Mouse (Mus musculus): ENCODE data around the gene Tigd3. TPM values are rescaled to one million over a fixed set of nuclear protein-coding genes. Genes with fewer than 3 reads are reported as not detected.

Gene Tigd3
- polyA plus RNA-seq (2012; fragmentation: generic; extraction: Trizol): 0.31 TPM

DNA sequence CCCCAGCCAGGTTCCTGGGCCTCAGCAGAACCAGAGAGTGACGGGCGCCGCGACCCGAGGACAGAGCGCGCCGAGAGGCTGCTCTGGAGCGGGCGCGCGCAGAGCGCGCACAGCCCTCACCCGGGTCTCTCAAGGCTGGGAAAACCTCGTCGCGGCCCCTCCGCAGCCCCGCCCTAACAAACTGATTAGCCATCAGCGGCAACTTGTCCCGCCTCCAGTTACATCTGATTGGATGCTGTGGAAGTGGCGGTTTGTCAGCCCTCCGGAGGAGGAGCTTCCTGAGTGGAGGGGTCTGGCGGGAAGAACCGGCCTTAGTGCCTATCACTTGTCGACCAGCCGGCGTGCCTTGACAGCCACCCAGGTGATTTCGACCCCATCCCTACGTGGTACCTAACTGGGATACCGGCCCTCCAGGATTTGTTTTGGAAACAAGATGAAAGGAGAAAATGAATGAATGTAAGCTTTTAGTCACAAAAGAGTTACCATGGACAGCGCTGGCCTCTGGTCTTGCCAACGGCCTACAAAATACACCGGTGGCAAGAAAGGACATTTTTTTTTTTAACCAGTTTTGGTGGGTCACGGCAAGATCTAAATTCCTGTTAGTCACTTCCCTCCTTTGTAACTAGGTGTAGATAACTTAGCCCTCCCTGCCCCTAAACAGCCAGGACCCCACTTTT lies at the start of gene Tigd3:
Tigd3 (minus strand) TSS at position 148 of the 677 bp plus-strand sequence.
- peak within 1 kb of the TSS; percentile 64 for H3K4me2 ChIP-seq (ENCODE audit: low read depth)

DNA sequence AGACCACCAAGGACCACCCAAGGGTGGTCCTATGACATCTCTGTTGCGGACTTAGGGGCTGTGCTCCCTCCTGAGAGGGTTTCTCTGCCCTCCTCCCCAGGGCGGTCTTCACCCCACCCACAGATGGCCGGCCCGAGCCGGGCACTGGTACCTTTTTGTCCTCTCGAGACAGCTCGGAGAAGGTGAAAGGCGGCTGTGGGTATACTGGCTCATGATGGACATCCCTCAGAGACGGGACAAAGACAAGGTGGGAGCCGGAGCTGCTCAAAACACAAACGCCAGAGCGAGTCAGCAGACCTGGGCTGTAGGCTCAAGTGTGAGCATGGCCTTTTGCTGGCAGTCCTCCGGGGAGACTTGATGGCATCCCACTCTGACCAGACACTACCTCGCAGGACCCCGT lies 49.5 kb upstream of the Tigd3 start:
- TF ChIP-seq E2F4 (IDR thresholded peaks at IDR 0.05; ENCODE audit: insufficient read depth): no peak
- TF ChIP-seq POLR2AphosphoS2 (IDR thresholded peaks at IDR 0.05; ENCODE audit: insufficient read length, low read depth): no peak
- TF ChIP-seq REST (IDR thresholded peaks at IDR 0.05; ENCODE audit: insufficient read depth, insufficient read length): no peak
- no peak for TF ChIP-seq TCF12 (IDR thresholded peaks at IDR 0.05; ENCODE audit: insufficient read depth, poor library complexity, severe bottlenecking)
- TF ChIP-seq MAX (IDR thresholded peaks at IDR 0.05; ENCODE audit: low read depth): no peak
- TF ChIP-seq TCF3 (IDR thresholded peaks at IDR 0.05; ENCODE audit: insufficient read length, low read depth): no peak
- TF ChIP-seq POLR2A (IDR thresholded peaks at IDR 0.05; ENCODE audit: insufficient read length, low read depth): no peak
- TF ChIP-seq USF1 (IDR thresholded peaks at IDR 0.05; ENCODE audit: low read depth): no peak
- no peak for TF ChIP-seq MYOG (IDR thresholded peaks at IDR 0.05; ENCODE audit: control insufficient read depth in 1 of 3, insufficient read depth in 1 of 3, insufficient read length in 2 of 3, low read depth in 2 of 3)
- TF ChIP-seq CEBPB (IDR thresholded peaks at IDR 0.05; ENCODE audit: insufficient read depth, poor library complexity, severe bottlenecking): no peak
- TF ChIP-seq MYOD1 (IDR thresholded peaks at IDR 0.05; ENCODE audit: control insufficient read depth in 1 of 3, insufficient read length in 2 of 3, low read depth in 2 of 3): no peak
- no peak for TF ChIP-seq SRF (IDR thresholded peaks at IDR 0.05; ENCODE audit: control insufficient read depth, insufficient read length, low read depth)
- H3K36me3 ChIP-seq (ENCODE audit: control insufficient read depth, insufficient read depth): no peaks in the 10 kb centered on the region
- no peak overlapping the region for H3K4me2 ChIP-seq (ENCODE audit: low read depth)
- no peaks in the 10 kb centered on the region for H3K27me3 ChIP-seq (ENCODE audit: control insufficient read depth, insufficient read depth, insufficient read length)
- H3K79me2 ChIP-seq (ENCODE audit: control insufficient read depth, insufficient read depth): no peaks in the 10 kb centered on the region
- H3K4me3 ChIP-seq: no peak overlapping the region
- H3ac ChIP-seq (ENCODE audit: control insufficient read depth, insufficient read length): no peak overlapping the region

More for the DNA sequence above, at the start of gene Tigd3:
- Histone ChIP-seq H3K4me3 (peak within 1 kb of the TSS; percentile 9), H3ac (ENCODE audit: control insufficient read depth, insufficient read length) (no peak within 1 kb of the TSS), H3K79me2 (ENCODE audit: control insufficient read depth, insufficient read depth) (no peaks in the 10 kb centered on the region), H3K36me3 (ENCODE audit: control insufficient read depth, insufficient read depth) (peaks cover 26% of the 10 kb centered on the region), H3K27me3 (ENCODE audit: control insufficient read depth, insufficient read depth, insufficient read length) (no peaks in the 10 kb centered on the region)
- TF ChIP-seq POLR2AphosphoS2 (IDR thresholded peaks at IDR 0.05; ENCODE audit: insufficient read length, low read depth): peak; percentile 81
- peak; percentile 55 for TF ChIP-seq REST (IDR thresholded peaks at IDR 0.05; ENCODE audit: insufficient read depth, insufficient read length)
- TF ChIP-seq E2F4 (IDR thresholded peaks at IDR 0.05; ENCODE audit: insufficient read depth): peak; percentile 37
- no peak for TF ChIP-seq MYOD1 (IDR thresholded peaks at IDR 0.05; ENCODE audit: control insufficient read depth in 1 of 3, insufficient read length in 2 of 3, low read depth in 2 of 3)
- TF ChIP-seq POLR2A (IDR thresholded peaks at IDR 0.05; ENCODE audit: insufficient read length, low read depth): peak; percentile 41
- TF ChIP-seq TCF3 (IDR thresholded peaks at IDR 0.05; ENCODE audit: insufficient read length, low read depth): no peak
- no peak for TF ChIP-seq TCF12 (IDR thresholded peaks at IDR 0.05; ENCODE audit: insufficient read depth, poor library complexity, severe bottlenecking)
- TF ChIP-seq USF1 (IDR thresholded peaks at IDR 0.05; ENCODE audit: low read depth): no peak

DNA sequence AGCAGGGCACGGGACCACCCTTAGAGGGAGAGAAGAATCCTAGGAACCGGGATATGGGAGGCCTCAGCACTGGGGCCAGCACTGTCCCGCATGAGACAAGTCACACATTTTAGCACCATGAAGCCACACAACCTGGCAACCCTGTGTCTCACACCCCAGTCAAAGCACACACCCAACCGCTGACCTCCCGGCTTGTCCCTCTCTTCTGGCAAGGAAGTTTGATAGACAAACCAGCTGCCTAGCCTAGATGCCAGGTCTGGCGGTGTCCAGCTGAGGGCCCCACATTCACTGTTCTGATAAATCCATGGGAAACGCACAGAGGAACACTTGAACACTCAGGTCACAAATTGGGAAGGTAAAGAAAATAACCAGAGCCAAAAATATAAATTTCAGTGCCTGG lies 48.6 kb upstream of the Tigd3 start:
- Histone ChIP-seq H3K27me3 (ENCODE audit: control insufficient read depth, insufficient read depth, insufficient read length) (no peaks in the 10 kb centered on the region), H3K4me2 (ENCODE audit: low read depth) (peak overlapping the region; percentile 12), H3K79me2 (ENCODE audit: control insufficient read depth, insufficient read depth) (no peaks in the 10 kb centered on the region), H3K4me3 (no peak overlapping the region), H3K36me3 (ENCODE audit: control insufficient read depth, insufficient read depth) (no peaks in the 10 kb centered on the region), H3ac (ENCODE audit: control insufficient read depth, insufficient read length) (no peak overlapping the region)
- no peak for TF ChIP-seq REST (IDR thresholded peaks at IDR 0.05; ENCODE audit: insufficient read depth, insufficient read length)
- TF ChIP-seq E2F4 (IDR thresholded peaks at IDR 0.05; ENCODE audit: insufficient read depth): no peak
- TF ChIP-seq POLR2AphosphoS2 (IDR thresholded peaks at IDR 0.05; ENCODE audit: insufficient read length, low read depth): no peak
- TF ChIP-seq MAX (IDR thresholded peaks at IDR 0.05; ENCODE audit: low read depth): no peak
- TF ChIP-seq MYOD1 (IDR thresholded peaks at IDR 0.05; ENCODE audit: control insufficient read depth in 1 of 3, insufficient read length in 2 of 3, low read depth in 2 of 3): peak; percentile 56 to 88 (median 80)
- no peak for TF ChIP-seq TCF12 (IDR thresholded peaks at IDR 0.05; ENCODE audit: insufficient read depth, poor library complexity, severe bottlenecking)
- peak; percentile 16 for TF ChIP-seq TCF3 (IDR thresholded peaks at IDR 0.05; ENCODE audit: insufficient read length, low read depth)
- peak in 2 of 3 experiments; percentile 38 to 70 for TF ChIP-seq MYOG (IDR thresholded peaks at IDR 0.05; ENCODE audit: control insufficient read depth in 1 of 3, insufficient read depth in 1 of 3, insufficient read length in 2 of 3, low read depth in 2 of 3)
- no peak for TF ChIP-seq USF1 (IDR thresholded peaks at IDR 0.05; ENCODE audit: low read depth)

DNA sequence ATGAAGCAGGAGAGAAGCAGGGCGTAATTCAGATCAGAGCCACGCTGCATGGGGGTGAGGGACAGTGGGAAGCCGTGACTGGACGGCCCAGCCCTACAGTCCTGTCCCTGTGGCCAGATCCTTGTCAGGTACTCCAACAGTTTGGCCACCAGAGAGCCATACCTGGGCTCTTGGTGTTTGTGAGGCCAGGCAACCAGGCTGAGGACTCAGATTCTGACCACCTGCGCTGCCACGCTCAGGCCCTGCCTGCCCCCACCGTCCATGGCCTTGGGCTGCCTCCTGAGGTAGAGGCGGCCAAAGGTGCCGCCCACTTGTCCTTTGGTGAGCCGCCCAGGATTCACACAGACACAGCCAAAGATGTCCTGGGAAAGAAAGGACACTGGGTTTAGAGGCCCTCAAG lies 46.7 kb upstream of the Tigd3 start:
- peak overlapping the region; percentile 61 for H3K4me2 ChIP-seq (ENCODE audit: low read depth)
- TF ChIP-seq CEBPB (IDR thresholded peaks at IDR 0.05; ENCODE audit: insufficient read depth, poor library complexity, severe bottlenecking) (no peak), POLR2AphosphoS2 (IDR thresholded peaks at IDR 0.05; ENCODE audit: insufficient read length, low read depth) (no peak), MYOG (IDR thresholded peaks at IDR 0.05; ENCODE audit: control insufficient read depth in 1 of 3, insufficient read depth in 1 of 3, insufficient read length in 2 of 3, low read depth in 2 of 3) (no peak), MYOD1 (IDR thresholded peaks at IDR 0.05; ENCODE audit: control insufficient read depth in 1 of 3, insufficient read length in 2 of 3, low read depth in 2 of 3) (no peak), REST (IDR thresholded peaks at IDR 0.05; ENCODE audit: insufficient read depth, insufficient read length) (no peak)
- no peaks in the 10 kb centered on the region for H3K27me3 ChIP-seq (ENCODE audit: control insufficient read depth, insufficient read depth, insufficient read length)
- no peaks in the 10 kb centered on the region for H3K79me2 ChIP-seq (ENCODE audit: control insufficient read depth, insufficient read depth)
- H3ac ChIP-seq (ENCODE audit: control insufficient read depth, insufficient read length): no peak overlapping the region
- no peaks in the 10 kb centered on the region for H3K36me3 ChIP-seq (ENCODE audit: control insufficient read depth, insufficient read depth)
- no peak overlapping the region for H3K4me3 ChIP-seq

DNA sequence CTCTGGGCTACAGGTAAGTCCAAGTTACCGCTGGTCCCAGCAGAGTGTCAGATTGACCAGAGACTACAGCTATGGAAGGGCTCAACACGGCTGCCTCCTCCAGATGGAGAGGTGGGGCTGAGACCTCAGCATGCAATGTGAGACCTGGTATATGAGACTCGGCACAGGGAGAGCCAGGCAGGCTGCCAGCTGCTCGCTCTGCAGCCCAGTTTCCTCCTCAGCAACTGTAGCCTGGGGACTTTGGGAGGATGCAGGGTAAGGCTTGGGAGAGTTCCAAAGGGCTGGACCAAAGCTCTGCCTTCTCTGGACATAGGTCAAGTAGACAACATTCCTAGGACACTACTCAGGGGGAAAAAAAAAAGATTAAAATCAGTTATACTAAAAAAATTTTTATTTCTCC lies 46.2 kb upstream of the Tigd3 start:
- H3K27me3 ChIP-seq (ENCODE audit: control insufficient read depth, insufficient read depth, insufficient read length): no peaks in the 10 kb centered on the region
- TF ChIP-seq SRF (IDR thresholded peaks at IDR 0.05; ENCODE audit: control insufficient read depth, insufficient read length, low read depth) (no peak), MYOD1 (IDR thresholded peaks at IDR 0.05; ENCODE audit: control insufficient read depth in 1 of 3, insufficient read length in 2 of 3, low read depth in 2 of 3) (peak in 2 of 3 experiments; percentile 51 to 83), USF1 (IDR thresholded peaks at IDR 0.05; ENCODE audit: low read depth) (no peak), MYOG (IDR thresholded peaks at IDR 0.05; ENCODE audit: control insufficient read depth in 1 of 3, insufficient read depth in 1 of 3, insufficient read length in 2 of 3, low read depth in 2 of 3) (peak in 2 of 3 experiments; percentile 68 to 87), POLR2AphosphoS2 (IDR thresholded peaks at IDR 0.05; ENCODE audit: insufficient read length, low read depth) (no peak), POLR2A (IDR thresholded peaks at IDR 0.05; ENCODE audit: insufficient read length, low read depth) (peak; percentile 11)
- H3K79me2 ChIP-seq (ENCODE audit: control insufficient read depth, insufficient read depth): no peaks in the 10 kb centered on the region
- H3ac ChIP-seq (ENCODE audit: control insufficient read depth, insufficient read length): no peak overlapping the region
- no peaks in the 10 kb centered on the region for H3K36me3 ChIP-seq (ENCODE audit: control insufficient read depth, insufficient read depth)
- peak overlapping the region; percentile 62 for H3K4me2 ChIP-seq (ENCODE audit: low read depth)
- no peak overlapping the region for H3K4me3 ChIP-seq
